Mouse (Mus musculus) frontal cortex, postnatal 25 days (tissue): ENCODE data around the gene Hypk.
A peak's percentile ranks its signal among the peaks of the same experiment; 100 is the strongest.
"Not testable (repeated sequence)": the region's sequence is repeated elsewhere in the genome, so short reads cannot be mapped to it uniquely, and the experiment has no call there.

Source experiments
- DNase-seq, 2 experiments: peaks; one replicate each; pipeline ENCODE4 v3.0.0; 2022; ENCODE audit warnings: low spot score in 2 of 2

The Hypk gene

GRCm38 (mm10) chr2:121448136-121448535, 5.0 kb upstream of the Hypk start:
- DNase-seq, result no peak

GRCm38 (mm10) chr2:121448739-121449535, 4.2 kb upstream of the Hypk start, which contains the start of gene Serf2:
Gene Serf2, plus strand, starts transcription at chr2:121449195.
- DNase-seq, result peak; percentile 94 to 97

- DNase-seq, result no peak
These were observed 3.5 kb upstream of the Hypk start for GRCm38 (mm10) chr2:121449545-121450011.

- no peak for DNase-seq
These were observed 3.0 kb upstream of the Hypk start for GRCm38 (mm10) chr2:121450093-121450492.

GRCm38 (mm10) chr2:121452361-121452760, 729 bp upstream of the Hypk start:
- no peak for DNase-seq

- DNase-seq, result no peak
These were observed 827 bp downstream of the Hypk start for GRCm38 (mm10) chr2:121453917-121454316.

- DNase-seq, result no peak
These were observed 2.4 kb downstream of the Hypk start for GRCm38 (mm10) chr2:121455534-121455933.

GRCm38 (mm10) chr2:121456692-121457642, 3.9 kb downstream of the Hypk start, which contains the start of gene Serinc4:
Gene Serinc4, minus strand, starts transcription at chr2:121456781.
- DNase-seq, result peak; percentile 68 to 70

- DNase-seq, result no peak
These were observed 7.0 kb downstream of the Hypk start for GRCm38 (mm10) chr2:121460071-121460470.

- not testable (repeated sequence) for DNase-seq
These were observed 15.9 kb downstream of the Hypk start for GRCm38 (mm10) chr2:121468982-121469381.

GRCm38 (mm10) chr2:121472783-121473182, 19.7 kb downstream of the Hypk start:
- DNase-seq, result not testable (repeated sequence)

- peak; percentile 44 to 74 for DNase-seq
These were observed 20.4 kb downstream of the Hypk start, which contains the start of gene Mfap1b for GRCm38 (mm10) chr2:121473301-121474179. Gene Mfap1b, minus strand, starts transcription at chr2:121474067.

GRCm38 (mm10) chr2:121474180-121474535, 21.1 kb downstream of the Hypk start:
- DNase-seq, result no peak

- DNase-seq, result not testable (repeated sequence)
These were observed 22.2 kb downstream of the Hypk start for GRCm38 (mm10) chr2:121475306-121475705.

- no peak for DNase-seq
These were observed 24.6 kb downstream of the Hypk start for GRCm38 (mm10) chr2:121477491-121478266.

GRCm38 (mm10) chr2:121480498-121480897, 27.4 kb downstream of the Hypk start:
- DNase-seq, result no peak

GRCm38 (mm10) chr2:121480916-121481315, 27.8 kb downstream of the Hypk start:
- not testable (repeated sequence) for DNase-seq

- no peak for DNase-seq
These were observed 30.5 kb downstream of the Hypk start for GRCm38 (mm10) chr2:121483576-121483975.

- not testable (repeated sequence) for DNase-seq
These were observed 31.3 kb downstream of the Hypk start for GRCm38 (mm10) chr2:121484403-121484802.

GRCm38 (mm10) chr2:121501550-121501949, 48.5 kb downstream of the Hypk start:
- DNase-seq, result not testable (repeated sequence)
